Mouse (Mus musculus): ENCODE measurements around the gene Zfp648. TPM values are rescaled to one million over a fixed set of nuclear protein-coding genes. Genes with fewer than 3 reads are reported as not detected.

Gene Zfp648
- total RNA-seq, 1 experiment from 2014 or later, result 0.27 TPM

GRCm38 (mm10) chr1:154220566-154220965 lies 19.6 kb downstream of the Zfp648 start:
- no peak for DNase-seq

GRCm38 (mm10) chr1:154223807-154224207 lies 22.8 kb downstream of the Zfp648 start:
- DNase-seq, result no peak

GRCm38 (mm10) chr1:154232594-154232993 lies 31.6 kb downstream of the Zfp648 start:
- no peak for DNase-seq

GRCm38 (mm10) chr1:154233033-154233432 lies 32.0 kb downstream of the Zfp648 start:
- DNase-seq, result no peak

GRCm38 (mm10) chr1:154234814-154235213 lies 33.8 kb downstream of the Zfp648 start:
- no peak for DNase-seq

GRCm38 (mm10) chr1:154238876-154239275 lies 37.9 kb downstream of the Zfp648 start:
- DNase-seq, result no peak

GRCm38 (mm10) chr1:154251186-154251585 lies 50.2 kb downstream of the Zfp648 start:
- DNase-seq, result no peak

- DNase-seq, result no peak
Observed at GRCm38 (mm10) chr1:154252739-154253138, 51.8 kb downstream of the Zfp648 start.

Measured in adrenal gland, postnatal 25 days (tissue).